Comparison of ENCODE assay signal across 8 mouse cellular contexts in the genomic region with DNA sequence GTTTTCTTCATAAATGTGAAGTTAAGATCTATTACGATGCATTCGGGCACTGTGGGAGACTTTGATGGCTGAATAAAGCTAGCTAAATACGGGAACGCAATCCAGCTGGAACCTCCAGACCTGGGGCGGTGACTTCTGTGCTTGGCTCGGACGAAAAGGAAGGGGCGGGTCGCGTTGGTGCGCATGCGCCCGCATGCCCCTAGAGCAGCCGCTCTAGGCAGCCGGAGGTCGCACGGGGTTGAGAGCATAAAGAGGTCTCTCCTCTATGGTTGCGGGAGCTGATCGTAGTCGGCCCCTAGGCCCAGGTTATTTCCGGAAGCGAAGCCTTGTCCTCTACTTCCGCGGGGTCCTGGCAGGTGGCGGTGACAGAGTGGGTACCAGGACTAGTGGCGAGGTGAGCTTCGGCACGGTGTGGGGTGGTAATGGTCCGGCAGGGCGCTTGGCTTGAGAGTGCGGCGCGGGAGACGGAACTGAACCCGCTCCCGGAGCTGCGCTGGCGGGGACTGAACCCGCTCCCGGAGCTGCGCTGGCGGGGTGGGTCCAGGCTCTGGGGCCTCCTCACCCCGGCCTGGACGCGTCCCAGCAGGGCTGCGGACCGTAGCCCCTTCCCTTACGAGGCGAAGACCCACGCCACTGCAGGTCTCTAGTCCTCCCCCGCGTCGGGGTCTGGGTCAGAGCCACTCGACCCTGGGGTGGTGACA. TPM values are rescaled to one million over a fixed set of nuclear protein-coding genes. Genes with fewer than 3 reads are reported as not detected.
DNase-seq lines count a peak whose midpoint lies in the region; ATAC-seq and TF ChIP-seq lines count a peak whose summit lies in the region.

A gene (plus strand): TSS at position 174 of the 701 bp plus-strand sequence.
A gene (plus strand): TSS at position 245 of the 701 bp plus-strand sequence.

- H3K36me3 ChIP-seq in heart, embryonic 10.5 days = peaks cover 6% of the 10 kb centered on the region
- peaks cover 9% of the 10 kb centered on the region for H3K36me3 ChIP-seq in kidney, embryonic 15.5 days

- peak within 1 kb of the TSS; percentile 77 for H3K4me3 ChIP-seq in bone marrow macrophage, adult 2 months (ENCODE audit: insufficient read depth, low read length)
- peak within 1 kb of the TSS; percentile 99 for H3K4me3 ChIP-seq in embryonic fibroblast, embryonic 13.5 days (ENCODE audit: insufficient read depth, low read length)
- H3K4me3 ChIP-seq in heart, embryonic 10.5 days = peak within 1 kb of the TSS; percentile 98
- H3K4me3 ChIP-seq in kidney, embryonic 15.5 days (replicated peaks) = peak within 1 kb of the TSS; percentile 99

- peak within 1 kb of the TSS; percentile 69 for H3K4me2 ChIP-seq in kidney, embryonic 15.5 days

- peak within 1 kb of the TSS; percentile 67 for H3K27ac ChIP-seq in bone marrow macrophage, adult 2 months (ENCODE audit: insufficient read depth, low read depth, low read length)
- peak within 1 kb of the TSS; percentile 69 for H3K27ac ChIP-seq in embryonic fibroblast, embryonic 13.5 days (ENCODE audit: insufficient read depth, low read length)
- H3K27ac ChIP-seq in heart, embryonic 10.5 days = peak within 1 kb of the TSS; percentile 91
- peak within 1 kb of the TSS; percentile 96 for H3K27ac ChIP-seq in kidney, embryonic 15.5 days

- H3K9me3 ChIP-seq in heart, embryonic 10.5 days = no peaks in the 10 kb centered on the region
- no peaks in the 10 kb centered on the region for H3K9me3 ChIP-seq in kidney, embryonic 15.5 days (replicated peaks)

- H3K9ac ChIP-seq in kidney, embryonic 15.5 days = peak within 1 kb of the TSS; percentile 90

- no peaks in the 10 kb centered on the region for H3K27me3 ChIP-seq in heart, embryonic 10.5 days (ENCODE audit: insufficient read depth, poor library complexity, severe bottlenecking)
- H3K27me3 ChIP-seq in kidney, embryonic 15.5 days = no peaks in the 10 kb centered on the region

- WGBS in heart, embryonic 10.5 days = under 1% methylated on average over 54 of the region's 54 CpGs
- WGBS in kidney, embryonic 15.5 days = under 1% methylated on average over 54 of the region's 54 CpGs

- DNase-seq in A20 (ENCODE audit: low read depth, low spot score) (peak; percentile 97), liver (peak; percentile 94)
- peak; percentile 97 for DNase-seq in heart, embryonic 10.5 days (ENCODE audit: low spot score)
- peak; percentile 86 to 92 for DNase-seq in spleen, postnatal 4 days (ENCODE audit: low spot score in 2 of 2)

- TF ChIP-seq CTCF in bone marrow macrophage, adult 2 months (IDR thresholded peaks at IDR 0.05; ENCODE audit: low read depth, low read length) = no peak
- TF ChIP-seq CTCF in embryonic fibroblast, embryonic 13.5 days (IDR thresholded peaks at IDR 0.05; ENCODE audit: borderline replicate concordance, insufficient read depth, low read length) = no peak

- peaks cover 10% of the 10 kb centered on the region for H3K4me1 ChIP-seq in bone marrow macrophage, adult 2 months (ENCODE audit: control insufficient read depth, insufficient read depth, low read length)
- no peaks in the 10 kb centered on the region for H3K4me1 ChIP-seq in embryonic fibroblast, embryonic 13.5 days (ENCODE audit: control insufficient read depth, insufficient read depth, low read length)
- peaks cover 19% of the 10 kb centered on the region for H3K4me1 ChIP-seq in heart, embryonic 10.5 days
- H3K4me1 ChIP-seq in kidney, embryonic 15.5 days = peaks cover 15% of the 10 kb centered on the region

- no peak for TF ChIP-seq POLR2A in bone marrow macrophage, adult 2 months (IDR thresholded peaks at IDR 0.05; ENCODE audit: borderline replicate concordance, low read depth, low read length)
- TF ChIP-seq POLR2A in embryonic fibroblast, embryonic 13.5 days (IDR thresholded peaks at IDR 0.05; ENCODE audit: low read depth, low read length) = peak; percentile 84

- peak; percentile 93 for ATAC-seq in kidney, embryonic 15.5 days (replicated peaks; ENCODE audit: low FRiP score)
- peak; percentile 77 for ATAC-seq in monocyte, adult 5-6 weeks (replicated peaks; ENCODE audit: insufficient number of reproducible peaks, low FRiP score, low TSS enrichment, poor library complexity, severe bottlenecking)

RNA-seq across cellular contexts. Expression of the first gene that starts in this region (rescaled TPM):
- 37.5 and 51.0 TPM in 2 replicates for polyA plus RNA-seq in bone marrow macrophage, adult 2 months (2012; ENCODE audit: insufficient read depth, insufficient read length, missing spikeins)
- polyA plus RNA-seq in embryonic fibroblast, embryonic 13.5 days (2011; ENCODE audit: insufficient read length, low read depth, missing spikeins) = 40.0 and 51.7 TPM in 2 replicates
- 31.2 and 33.2 TPM in 2 replicates for polyA plus RNA-seq in heart, embryonic 10.5 days (2016; fragmentation: Nextera tagmentation; extraction: Ambion mirVana)
- polyA plus RNA-seq in kidney, embryonic 15.5 days (2015; fragmentation: Nextera tagmentation; extraction: Ambion mirVana) = 48.7 and 50.9 TPM in 2 replicates
- 47.9 to 94.7 TPM (median 60.3 TPM) in 3 replicates for total RNA-seq in monocyte, adult 5-6 weeks (2017)

RNA-seq across cellular contexts. Expression of the second gene that starts in this region (rescaled TPM):
- polyA plus RNA-seq in bone marrow macrophage, adult 2 months (2012; ENCODE audit: insufficient read depth, insufficient read length, missing spikeins) = 3.6 TPM in 2 replicates
- 2.7 and 3.8 TPM in 2 replicates for polyA plus RNA-seq in embryonic fibroblast, embryonic 13.5 days (2011; ENCODE audit: insufficient read length, low read depth, missing spikeins)
- 3.9 and 4.4 TPM in 2 replicates for polyA plus RNA-seq in heart, embryonic 10.5 days (2016; fragmentation: Nextera tagmentation; extraction: Ambion mirVana)
- 6.3 and 6.4 TPM in 2 replicates for polyA plus RNA-seq in kidney, embryonic 15.5 days (2015; fragmentation: Nextera tagmentation; extraction: Ambion mirVana)
- total RNA-seq in monocyte, adult 5-6 weeks (2017) = 25.9 to 65.8 TPM (median 30.8 TPM) in 3 replicates

Comparison
In these comparisons a context has a peak if more than half of its experiments do, and no peak if none do; other contexts are left out.
1. Peak in every context shown above with its lines: DNase-seq, ATAC-seq, H3K4me3 ChIP-seq and H3K27ac ChIP-seq.